Mouse (Mus musculus) megakaryocyte, adult 5-6 weeks (primary cell): ENCODE measurements around the gene Sectm1b. TPM values are rescaled to one million over a fixed set of nuclear protein-coding genes. Genes with fewer than 3 reads are reported as not detected.
A peak's percentile ranks its signal among the peaks of the same experiment; 100 is the strongest.
"Not testable (repeated sequence)": the region's sequence is repeated elsewhere in the genome, so short reads cannot be mapped to it uniquely, and the experiment has no call there.

Experiments
- ATAC-seq: 2 replicates; pipeline ENCODE4 v1.8.0; 2016; ENCODE audit warnings: mild to moderate bottlenecking, inconsistent platforms; ENCODE audit not compliant: poor library complexity, severe bottlenecking
- total RNA-seq, 2 experiments: library from RNA; stranded (forward) in 1 of 2; stranded (reverse) in 1 of 2; fragments of 153-499, 151-499 nt in 1 of 2; fragments of 221-1000, 200-1000 nt in 1 of 2; gene quantifications; 2 replicates each; pipeline versions ENCODE4 v1.2.3 to v1.2.4; 2015 to 2017

Gene Sectm1b
- total RNA-seq, 2 experiments from 2014 or later = not detected

DNA sequence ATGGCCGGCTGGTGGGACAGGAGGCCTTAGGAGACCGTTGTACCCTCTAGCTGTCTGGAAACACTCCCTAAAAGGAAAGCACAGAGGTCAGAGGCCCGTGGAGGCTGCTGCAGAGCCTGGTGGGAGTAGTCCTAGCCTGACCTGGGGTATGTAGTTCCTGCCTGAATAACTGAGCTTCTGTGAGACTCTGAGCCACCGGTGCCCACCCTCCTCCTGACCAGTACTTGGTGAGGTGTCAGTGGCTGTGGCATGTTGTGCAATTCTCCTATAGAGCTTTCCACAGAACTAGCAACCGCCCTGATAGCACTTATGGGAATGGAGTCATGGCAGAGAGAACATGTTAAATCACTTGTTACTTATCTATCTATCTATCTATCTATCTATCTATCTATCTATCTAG, 12.3 kb upstream of the Sectm1b start:
- ATAC-seq = 0 out of 2 replicates have a peak, but pooled peaks have one; percentile 24

GRCm38 (mm10) chr11:121069662-121070061, 6.3 kb upstream of the Sectm1b start:
- ATAC-seq = not testable (repeated sequence)

GRCm38 (mm10) chr11:121067895-121068294, 4.5 kb upstream of the Sectm1b start:
- ATAC-seq = no peak

DNA sequence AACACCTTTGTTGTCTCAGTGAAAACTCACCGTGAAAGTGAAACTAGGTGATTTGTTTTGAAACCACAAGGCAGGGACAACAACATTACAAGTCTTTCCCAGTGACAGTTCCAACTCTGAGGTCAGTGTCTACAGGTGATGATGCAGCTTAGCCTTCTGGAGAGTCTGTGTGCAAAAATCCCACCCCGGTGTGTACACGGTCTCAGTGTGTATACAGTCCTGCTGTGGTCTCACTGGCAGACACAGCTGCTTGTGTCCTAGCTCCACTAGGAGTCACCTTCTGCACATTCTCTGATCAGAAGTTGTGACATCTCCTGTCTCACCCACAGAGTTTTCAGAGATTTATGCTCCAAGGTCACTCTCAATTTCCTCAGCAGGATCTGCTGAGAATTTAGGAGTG, 828 bp upstream of the Sectm1b start:
- no peak for ATAC-seq

- no peak for ATAC-seq
Measured at GRCm38 (mm10) chr11:121061615-121062014, 1.8 kb downstream of the Sectm1b start.

DNA sequence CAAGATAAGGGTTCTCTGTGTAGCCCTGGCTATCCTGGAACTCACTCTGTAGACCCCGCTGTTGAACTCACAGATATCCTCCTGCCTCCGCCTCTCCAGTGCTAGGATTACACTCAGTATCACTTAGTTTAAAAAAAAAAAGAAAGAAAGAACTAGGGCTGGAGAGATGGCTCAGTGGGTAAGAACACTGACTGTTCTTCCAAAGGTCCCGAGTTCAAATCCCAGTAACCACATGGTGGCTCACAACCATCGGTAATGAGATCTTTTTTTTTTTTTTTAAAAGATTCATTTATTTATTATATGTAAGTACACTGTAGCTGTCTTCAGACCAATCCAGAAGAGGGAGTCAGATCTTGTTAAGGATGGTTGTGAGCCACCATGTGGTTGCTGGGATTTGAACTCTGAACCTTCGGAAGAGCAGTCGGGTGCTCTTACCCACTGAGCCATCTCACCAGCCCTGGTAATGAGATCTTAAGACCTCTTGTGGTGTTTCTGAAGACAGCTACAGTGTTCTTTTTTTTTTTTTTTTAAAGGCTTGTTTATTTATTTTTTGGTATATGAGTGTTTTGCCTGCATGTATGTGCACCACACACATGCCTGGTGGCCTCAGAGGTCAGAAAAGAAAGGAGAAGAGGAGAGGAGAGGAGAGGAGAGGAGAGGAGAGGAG, 2.8 kb downstream of the Sectm1b start:
- ATAC-seq = not testable (repeated sequence)

- no peak for ATAC-seq
Measured at GRCm38 (mm10) chr11:121059471-121059870, 3.9 kb downstream of the Sectm1b start.

DNA sequence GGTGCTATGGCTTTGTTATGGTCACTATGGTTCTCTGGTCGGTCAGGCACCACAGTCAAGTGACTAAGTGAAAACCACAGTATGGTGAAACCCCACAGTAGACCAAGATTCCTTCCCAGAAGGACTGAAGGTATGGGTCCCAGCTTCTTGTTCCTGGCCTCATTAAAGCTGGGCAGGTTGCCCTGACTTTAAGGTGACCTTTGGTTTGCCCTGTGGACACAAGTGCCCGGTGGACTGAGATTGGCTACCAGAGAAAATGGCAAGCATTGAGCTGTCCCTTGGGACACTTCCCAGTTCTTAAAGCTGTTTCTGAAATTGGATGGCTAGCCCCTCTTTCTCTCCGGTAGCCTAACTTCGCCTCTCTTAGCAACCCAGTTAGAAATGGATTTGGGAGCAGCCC, 4.4 kb downstream of the Sectm1b start:
- no peak for ATAC-seq

GRCm38 (mm10) chr11:121058122-121058521, 5.2 kb downstream of the Sectm1b start:
- no peak for ATAC-seq

DNA sequence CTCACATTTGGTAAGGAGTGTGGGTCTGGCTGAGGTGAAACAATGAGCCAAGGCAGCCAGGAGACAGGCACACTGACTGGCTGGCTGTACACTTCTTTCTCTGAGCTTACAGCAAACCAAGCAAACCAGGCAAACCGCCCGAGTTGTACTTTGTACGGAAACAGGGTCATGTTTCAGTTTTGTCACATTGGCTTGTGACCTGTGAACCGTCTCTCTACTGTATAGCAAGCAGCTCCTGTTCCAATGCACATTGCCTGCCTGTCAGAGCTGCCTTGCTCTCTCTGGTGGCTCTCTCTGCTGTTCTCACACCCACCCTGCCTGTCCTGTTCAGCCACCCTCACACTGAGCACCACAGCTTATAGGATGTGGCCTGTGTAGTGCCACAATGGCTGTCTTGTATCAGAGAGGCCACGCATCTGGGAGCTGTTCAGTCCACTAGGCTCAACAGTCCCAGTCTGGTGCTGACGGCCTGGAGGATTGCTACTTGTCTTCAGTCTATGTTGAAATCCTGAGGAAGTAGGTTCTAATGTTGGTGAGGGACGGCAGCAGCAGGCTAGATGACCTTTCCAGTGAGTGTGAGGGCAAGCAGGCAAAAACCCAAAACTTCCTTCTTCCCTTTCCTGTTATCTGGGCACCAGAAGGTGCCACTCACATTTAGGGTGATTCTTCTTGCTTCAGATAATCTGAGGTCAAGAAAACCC, 6.7 kb downstream of the Sectm1b start:
- ATAC-seq = peak; percentile 64

- peak; percentile 95 for ATAC-seq
Measured at GRCm38 (mm10) chr11:121053536-121053935, 9.8 kb downstream of the Sectm1b start.

DNA sequence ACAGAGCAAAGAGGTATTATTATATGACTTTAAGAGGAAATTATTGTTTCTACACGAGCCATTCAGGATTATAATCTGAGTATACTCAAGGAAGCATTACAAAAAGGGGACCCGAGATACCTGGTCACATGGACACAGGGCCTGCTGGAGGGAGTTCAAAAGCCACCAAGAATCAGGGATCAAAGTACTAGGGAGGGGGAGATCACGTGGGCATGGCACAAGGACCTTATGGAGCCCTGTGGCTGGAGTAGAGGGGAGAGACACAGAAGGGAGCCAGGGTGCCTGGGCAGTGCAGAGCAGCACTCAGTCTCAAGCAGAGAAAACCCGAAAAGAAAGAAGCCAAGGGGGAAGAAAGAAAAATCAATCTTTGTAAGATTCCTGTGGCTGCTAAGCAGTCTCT, 11.0 kb downstream of the Sectm1b start:
- ATAC-seq = no peak

DNA sequence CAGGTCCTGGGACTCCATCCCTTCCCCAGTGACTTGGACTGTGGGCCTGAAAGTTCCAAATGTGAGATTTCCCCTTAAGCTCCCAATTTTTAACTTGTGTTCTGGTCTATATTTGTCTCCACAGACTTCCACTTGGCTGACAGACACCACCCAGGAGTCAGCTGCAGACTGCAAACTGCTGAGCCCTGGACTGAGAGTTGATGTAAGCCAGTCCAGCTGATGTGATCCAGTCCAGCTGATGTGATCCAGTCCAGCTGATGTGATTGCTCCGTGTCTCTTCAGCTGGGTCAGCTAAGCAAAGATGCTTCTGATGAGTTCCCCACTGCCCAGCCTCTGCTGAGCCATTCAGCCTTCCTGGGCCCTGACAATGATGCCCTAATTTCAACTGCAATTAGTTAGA, 11.6 kb downstream of the Sectm1b start:
- ATAC-seq = no peak

DNA sequence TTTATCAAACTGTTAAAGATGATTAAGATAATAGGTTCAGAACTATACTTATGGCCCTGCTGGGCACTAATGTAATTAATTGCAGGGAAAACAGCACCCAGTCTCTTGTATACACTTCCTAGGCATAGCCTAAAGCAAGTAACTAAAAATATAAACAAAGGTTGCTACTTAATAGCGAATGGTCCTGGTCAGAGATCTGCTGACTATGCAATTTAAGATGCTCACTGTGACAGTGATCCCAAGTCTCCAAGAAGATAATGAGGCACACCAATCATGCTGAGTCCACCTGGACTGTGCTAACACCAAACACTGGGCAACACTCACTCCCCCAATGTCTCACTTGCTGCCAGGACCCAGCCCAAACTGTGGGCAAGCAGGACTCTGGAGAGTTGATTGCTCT, 13.5 kb downstream of the Sectm1b start:
- no peak for ATAC-seq

GRCm38 (mm10) chr11:121047826-121048399, 15.5 kb downstream of the Sectm1b start:
- no peak for ATAC-seq

DNA sequence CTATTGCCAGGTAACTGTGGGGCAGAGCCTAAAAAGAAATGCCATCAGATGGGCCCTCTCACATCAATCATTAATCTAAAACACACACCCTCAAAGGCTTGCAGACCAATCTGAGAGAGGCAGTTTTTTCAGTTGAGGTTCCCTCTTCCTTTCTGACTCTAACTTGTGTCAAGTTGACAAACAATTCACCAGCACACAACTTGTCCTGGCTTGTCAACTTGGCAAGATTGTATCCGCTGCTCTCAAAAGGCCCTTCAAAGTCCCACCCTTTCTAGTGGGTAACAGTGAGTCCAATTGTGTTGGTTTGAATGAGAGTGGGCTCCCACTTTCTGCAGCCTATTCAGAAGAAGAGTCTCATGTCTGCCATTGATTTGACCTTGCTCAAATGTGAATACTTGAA, 18.1 kb downstream of the Sectm1b start:
- no peak for ATAC-seq

GRCm38 (mm10) chr11:121043025-121043424, 20.3 kb downstream of the Sectm1b start:
- not testable (repeated sequence) for ATAC-seq

- no peak for ATAC-seq
Measured at GRCm38 (mm10) chr11:121042480-121042879, 20.9 kb downstream of the Sectm1b start.

DNA sequence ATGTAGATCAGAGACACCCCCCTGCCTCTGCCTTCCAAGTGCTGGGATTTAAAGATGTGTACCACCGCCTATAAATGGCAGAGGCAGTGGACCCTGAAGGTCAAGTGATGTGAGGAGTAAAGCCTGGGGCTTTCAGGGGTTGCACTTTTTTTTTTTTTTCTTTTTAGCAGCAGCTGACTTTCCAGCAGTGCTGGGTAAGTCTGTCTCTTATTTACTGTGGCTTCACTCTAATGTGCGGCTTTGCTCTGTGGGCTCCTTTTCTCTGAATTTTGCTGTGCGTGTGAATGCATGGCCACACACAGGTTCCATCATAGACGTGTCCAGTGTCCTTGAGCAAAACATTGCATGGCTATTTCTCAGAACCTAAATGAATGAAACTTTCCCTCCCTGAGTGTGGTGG, 21.7 kb downstream of the Sectm1b start:
- ATAC-seq = no peak

DNA sequence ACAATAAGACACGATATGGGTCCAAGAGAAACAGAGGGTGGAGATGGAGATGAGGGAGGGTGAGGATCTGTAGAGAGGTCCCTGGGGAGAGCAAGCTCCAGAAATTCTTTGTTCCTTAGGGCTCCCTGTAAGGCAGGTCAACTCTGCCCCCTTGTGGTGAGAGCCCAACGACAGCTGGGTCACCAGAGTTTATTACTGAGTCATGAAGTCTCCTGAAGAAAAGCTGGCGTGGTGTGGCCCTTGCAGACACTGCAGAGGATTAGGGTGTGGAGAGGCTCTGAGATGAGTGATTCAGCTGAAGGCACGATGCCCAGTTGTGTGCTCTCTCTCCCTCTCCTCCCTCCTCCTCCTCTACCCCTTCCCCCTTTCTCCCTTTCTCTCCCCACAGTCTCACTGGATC, 22.2 kb downstream of the Sectm1b start:
- ATAC-seq = peak; percentile 65

- peak; percentile 53 for ATAC-seq
Measured at GRCm38 (mm10) chr11:121039302-121039701, 24.1 kb downstream of the Sectm1b start, which contains the start of gene Cd7. Cd7 (minus strand) TSS chr11:121039418.
